Mouse (Mus musculus) embryo, embryonic 9.5 days (tissue): ENCODE data around the gene Gm49711.
A peak's percentile ranks its signal among the peaks of the same experiment; 100 is the strongest.
"Not testable (repeated sequence)": the region's sequence is repeated elsewhere in the genome, so short reads cannot be mapped to it uniquely, and the experiment has no call there.

Source experiments
- DNase-seq: peaks from one replicate; pipeline ENCODE4 v3.0.0-alpha.2; 2017; ENCODE audit errors: extremely low spot score

Gm49711 gene

DNA sequence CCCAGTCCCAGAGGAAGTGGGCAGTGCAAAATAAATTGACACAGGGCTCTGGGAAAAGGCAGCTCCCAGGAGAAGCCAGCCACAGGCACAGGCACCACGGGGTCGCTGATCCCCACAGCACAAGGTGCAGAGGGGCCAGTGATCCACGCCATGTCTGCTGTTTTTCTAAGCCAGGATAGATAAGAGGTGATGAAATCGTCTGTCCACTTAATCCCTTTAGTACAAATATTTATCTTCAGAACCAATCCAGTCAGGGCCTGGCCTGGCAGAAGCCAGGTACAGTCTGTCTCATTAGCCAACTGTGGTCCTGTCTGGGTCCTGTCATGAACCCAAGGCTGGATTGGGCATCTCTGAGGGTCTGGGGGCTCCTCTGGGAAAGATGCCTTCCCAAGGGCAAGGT is 125.4 kb downstream of the Gm49711 start:
- no peak for DNase-seq

DNA sequence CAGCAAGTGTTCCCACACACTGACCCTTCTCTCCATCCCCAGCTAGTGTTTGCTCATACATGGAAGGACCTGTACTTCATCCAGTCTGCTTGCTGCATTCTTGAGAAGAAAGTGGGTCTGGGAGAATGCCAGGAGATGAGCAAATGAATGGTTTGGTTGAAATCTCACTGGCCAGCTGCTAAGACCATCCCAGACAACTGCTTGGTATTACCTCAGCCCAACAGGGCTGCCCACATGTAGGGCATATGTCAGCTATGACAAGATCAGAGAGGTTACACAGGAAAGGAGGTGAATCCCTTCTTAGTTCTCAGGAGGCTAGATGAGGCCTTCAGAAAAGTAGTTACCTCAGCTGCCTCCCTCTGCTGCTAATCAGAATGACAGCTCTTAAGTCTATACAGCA is 132.5 kb downstream of the Gm49711 start:
- DNase-seq: no peak

- DNase-seq: no peak
These were observed 137.0 kb downstream of the Gm49711 start for GRCm38 (mm10) chr16:92195094-92195493.

DNA sequence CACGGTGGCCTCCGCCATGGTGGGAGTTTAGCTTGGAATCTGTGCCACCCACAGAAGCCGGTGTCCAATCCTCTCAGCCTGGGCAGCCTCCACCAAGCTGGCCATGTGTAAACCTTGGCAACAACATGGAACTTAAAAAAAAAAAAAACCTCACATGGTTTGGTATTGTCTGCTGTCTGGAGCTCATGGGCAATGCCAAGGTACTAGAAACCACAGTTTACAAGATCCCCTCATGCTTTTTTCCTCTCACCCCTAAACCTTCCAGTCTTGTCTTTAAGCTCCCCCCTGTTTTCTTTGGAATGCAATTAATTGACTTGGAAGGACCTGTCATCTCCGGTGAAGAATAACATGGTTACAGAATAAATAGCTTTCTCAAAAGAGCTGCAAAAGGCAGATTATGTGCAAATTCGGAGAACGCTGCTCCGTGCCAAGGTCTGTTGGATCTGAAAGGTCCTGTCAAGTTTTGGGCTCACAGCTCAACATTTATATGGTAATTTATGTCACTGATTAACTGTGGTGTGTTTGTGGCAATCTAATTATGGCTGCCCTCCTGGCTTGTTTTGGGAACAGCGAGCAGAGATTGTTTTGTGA is 138.7 kb downstream of the Gm49711 start:
- no peak for DNase-seq

DNA sequence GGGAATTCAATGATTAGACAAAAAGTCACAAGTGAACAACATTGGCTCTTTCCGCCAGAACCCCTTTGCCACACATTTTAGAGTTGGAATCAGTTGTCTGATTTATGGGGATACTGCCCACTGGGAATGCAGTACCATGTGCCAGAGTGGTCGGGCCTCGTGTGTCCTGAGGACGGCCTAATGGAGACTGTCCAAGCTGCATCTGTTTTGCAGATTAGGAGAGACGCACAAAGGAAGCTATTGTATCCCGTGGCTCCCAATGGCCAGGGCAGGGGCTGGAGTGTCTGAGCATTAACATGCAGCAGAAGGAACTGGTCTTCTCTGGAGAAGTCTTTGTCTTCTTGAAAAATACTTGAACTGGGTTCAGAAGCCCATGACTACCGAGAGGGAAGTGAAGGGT is 142.5 kb downstream of the Gm49711 start:
- DNase-seq: no peak

DNA sequence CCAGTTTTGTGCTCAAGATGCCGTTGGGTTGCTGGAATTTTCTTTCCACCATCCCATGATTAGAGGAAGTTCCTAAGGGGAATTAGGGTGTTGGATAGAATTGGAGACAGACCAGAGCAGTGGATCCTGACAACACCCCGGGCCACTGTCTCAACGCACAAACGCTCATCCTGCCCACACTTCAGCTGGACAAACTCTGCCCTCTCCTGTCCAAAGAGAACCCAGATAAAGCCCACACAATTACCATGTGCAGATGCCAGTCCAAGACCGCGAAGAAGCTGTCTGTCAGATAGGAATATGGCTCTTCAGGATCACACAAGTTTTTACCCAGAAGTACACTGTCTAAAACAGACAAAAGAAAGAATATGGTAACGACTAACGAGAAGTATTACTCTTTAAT is 145.5 kb downstream of the Gm49711 start:
- no peak for DNase-seq

- DNase-seq: no peak
These were observed 151.2 kb downstream of the Gm49711 start for GRCm38 (mm10) chr16:92209291-92209781.

DNA sequence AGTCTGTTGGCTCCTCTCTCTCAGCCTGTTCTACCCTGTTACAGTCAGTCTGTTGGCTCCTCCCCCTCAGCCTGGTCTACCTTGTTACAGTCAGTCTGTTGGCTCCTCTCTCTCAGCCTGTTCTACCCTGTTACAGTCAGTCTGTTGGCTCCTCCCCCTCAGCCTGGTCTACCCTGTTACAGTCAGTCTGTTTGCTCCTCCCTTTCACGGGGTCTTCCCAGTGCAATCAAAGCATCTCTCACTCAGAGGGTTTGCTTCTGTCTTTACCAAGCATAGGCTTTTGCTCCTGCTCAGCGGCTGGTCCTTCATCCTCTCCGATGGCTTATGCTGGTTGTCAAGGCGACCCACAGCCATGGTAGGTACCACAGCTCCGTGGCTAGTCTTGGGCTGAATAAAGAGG is 152.2 kb downstream of the Gm49711 start:
- DNase-seq: not testable (repeated sequence)

DNA sequence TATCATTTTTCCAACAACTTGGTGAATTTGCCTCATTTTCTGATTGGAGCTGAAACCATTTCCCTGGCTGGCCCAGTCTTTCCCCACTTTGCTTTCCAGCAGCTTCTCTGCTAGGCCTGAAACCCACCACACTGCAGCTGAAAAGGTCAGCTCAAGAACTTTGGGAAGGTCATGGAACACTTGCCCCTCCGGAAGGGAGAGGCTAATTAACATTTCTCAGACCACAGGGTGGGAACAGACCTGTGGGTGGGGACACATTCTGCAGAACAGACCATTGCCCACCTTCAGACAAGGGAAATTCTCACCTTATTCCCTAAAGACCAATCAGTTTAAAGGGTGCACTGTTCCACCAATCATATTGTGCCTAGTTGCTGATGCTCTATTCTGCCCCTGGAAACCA is 155.8 kb downstream of the Gm49711 start:
- DNase-seq: not testable (repeated sequence)

- no peak for DNase-seq
These were observed 157.7 kb downstream of the Gm49711 start for GRCm38 (mm10) chr16:92215599-92216390.

- no peak for DNase-seq
These were observed 162.6 kb downstream of the Gm49711 start for GRCm38 (mm10) chr16:92220754-92221153.

GRCm38 (mm10) chr16:92228332-92228919 is 170.3 kb downstream of the Gm49711 start:
- no peak for DNase-seq

DNA sequence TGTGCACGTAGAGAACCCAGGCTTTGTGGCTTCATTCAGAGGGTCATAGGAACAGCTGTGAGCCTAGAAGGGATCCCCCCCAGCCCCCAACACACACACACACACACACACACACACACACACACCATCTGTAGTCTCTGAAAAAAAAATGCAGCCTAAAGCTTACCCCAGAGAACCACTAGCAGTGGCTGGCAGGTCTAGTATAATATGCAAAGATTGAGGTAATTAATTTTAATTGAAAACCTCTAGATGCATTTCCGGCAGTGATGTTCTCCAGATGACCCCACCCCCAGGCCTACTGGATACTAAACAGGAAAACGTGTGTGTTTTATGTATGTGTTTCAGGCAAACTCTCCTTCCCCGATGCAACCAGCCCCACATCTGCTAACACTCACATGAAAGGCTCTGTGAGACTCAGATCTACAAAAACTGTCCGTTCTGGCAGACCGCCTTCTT is 172.4 kb downstream of the Gm49711 start:
- no peak for DNase-seq

- DNase-seq: peak; percentile 28
These were observed 176.4 kb downstream of the Gm49711 start for GRCm38 (mm10) chr16:92234530-92234929.

DNA sequence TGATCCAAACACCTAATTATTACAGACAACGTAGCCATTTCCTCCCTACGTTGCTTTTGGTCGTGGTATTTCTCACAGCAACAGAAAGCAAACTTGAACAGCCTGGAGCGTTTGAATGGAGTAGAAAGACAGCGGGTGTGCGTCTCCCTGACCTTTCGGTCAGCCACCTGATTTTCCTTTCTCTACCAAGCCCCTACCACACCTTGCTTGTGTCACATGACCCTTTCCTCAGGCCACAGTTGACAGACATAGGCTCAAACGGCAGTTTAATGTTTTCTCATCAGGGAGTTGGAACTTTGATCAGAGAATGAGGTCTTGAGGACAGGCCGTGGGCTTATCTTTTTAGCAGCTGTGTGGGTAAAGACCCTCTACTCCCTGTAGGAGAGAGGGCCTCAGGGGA is 177.1 kb downstream of the Gm49711 start:
- no peak for DNase-seq
